Mouse (Mus musculus): ENCODE results near the gene Tbx6. TPM values are rescaled to one million over a fixed set of nuclear protein-coding genes. Genes with fewer than 3 reads are reported as not detected.

Tbx6 gene
- polyA plus RNA-seq, 1 experiment from 2014 or later = 0.60 TPM

- H3K27ac ChIP-seq (replicated peaks) = peak overlapping the region; percentile 97
Measured at GRCm38 (mm10) chr7:126758539-126758938, 22.7 kb upstream of the Tbx6 start.

GRCm38 (mm10) chr7:126759050-126759671 lies 22.1 kb upstream of the Tbx6 start, which contains the start of gene Mapk3:
Gene Mapk3, plus strand, starts transcription at chr7:126759601.
- WGBS = under 1% methylated on average over 37 of the region's 38 CpGs
- H3K27me3 ChIP-seq (replicated peaks; ENCODE audit: low read depth, poor library complexity, severe bottlenecking) = no peaks in the 10 kb centered on the region
- peaks cover 60% of the 10 kb centered on the region for H3K4me1 ChIP-seq

More at GRCm38 (mm10) chr7:126758539-126758938, 22.7 kb upstream of the Tbx6 start:
- 56% methylated on average over 7 of the region's 7 CpGs for WGBS
- Histone ChIP-seq H3K36me3 (replicated peaks) (peaks cover 24% of the 10 kb centered on the region), H3K4me1 (peaks cover 59% of the 10 kb centered on the region), H3K9me3 (no peaks in the 10 kb centered on the region), H3K27me3 (replicated peaks; ENCODE audit: low read depth, poor library complexity, severe bottlenecking) (no peaks in the 10 kb centered on the region), H3K4me3 (peak overlapping the region; percentile 91; the same call in 1 of the 2 replicates)
- DNase-seq (ENCODE audit: low spot score) = no peak

GRCm38 (mm10) chr7:126759672-126760390 lies 21.5 kb upstream of the Tbx6 start:
- H3K27ac ChIP-seq (replicated peaks) = peak overlapping the region; percentile 97
- H3K9me3 ChIP-seq = no peaks in the 10 kb centered on the region
- no peak for DNase-seq (ENCODE audit: low spot score)
- WGBS = under 1% methylated on average over 24 of the region's 24 CpGs
- peak overlapping the region; percentile 91 for H3K4me3 ChIP-seq
- peaks cover 37% of the 10 kb centered on the region for H3K36me3 ChIP-seq (replicated peaks)
- peaks cover 55% of the 10 kb centered on the region for H3K4me1 ChIP-seq
- no peaks in the 10 kb centered on the region for H3K27me3 ChIP-seq (replicated peaks; ENCODE audit: low read depth, poor library complexity, severe bottlenecking)

More at GRCm38 (mm10) chr7:126759050-126759671, 22.1 kb upstream of the Tbx6 start, which contains the start of gene Mapk3:
- H3K4me3 ChIP-seq = peak within 1 kb of the TSS; percentile 91
- DNase-seq (ENCODE audit: low spot score) = peak; percentile 94
- no peaks in the 10 kb centered on the region for H3K9me3 ChIP-seq
- peaks cover 30% of the 10 kb centered on the region for H3K36me3 ChIP-seq (replicated peaks)
- H3K27ac ChIP-seq (replicated peaks) = peak within 1 kb of the TSS; percentile 97

GRCm38 (mm10) chr7:126760391-126760802 lies 20.9 kb upstream of the Tbx6 start:
- WGBS = 20% methylated on average over 3 of the region's 3 CpGs
- Histone ChIP-seq H3K36me3 (replicated peaks) (peaks cover 43% of the 10 kb centered on the region), H3K9me3 (no peaks in the 10 kb centered on the region), H3K4me3 (peak overlapping the region; percentile 91), H3K27me3 (replicated peaks; ENCODE audit: low read depth, poor library complexity, severe bottlenecking) (no peaks in the 10 kb centered on the region), H3K27ac (replicated peaks) (peak overlapping the region; percentile 97), H3K4me1 (peaks cover 50% of the 10 kb centered on the region)
- peak; percentile 43 for DNase-seq (ENCODE audit: low spot score)

GRCm38 (mm10) chr7:126760956-126761355 lies 20.3 kb upstream of the Tbx6 start:
- 74% methylated on average over 4 of the region's 4 CpGs for WGBS
- Histone ChIP-seq H3K27ac (replicated peaks) (peak overlapping the region; percentile 97), H3K4me1 (peaks cover 50% of the 10 kb centered on the region), H3K9me3 (no peaks in the 10 kb centered on the region), H3K36me3 (replicated peaks) (peaks cover 48% of the 10 kb centered on the region), H3K27me3 (replicated peaks; ENCODE audit: low read depth, poor library complexity, severe bottlenecking) (no peaks in the 10 kb centered on the region), H3K4me3 (peak overlapping the region; percentile 91; the same call in 1 of the 2 replicates)
- no peak for DNase-seq (ENCODE audit: low spot score)

GRCm38 (mm10) chr7:126761529-126762067 lies 19.7 kb upstream of the Tbx6 start:
- H3K36me3 ChIP-seq (replicated peaks) = peaks cover 55% of the 10 kb centered on the region
- DNase-seq (ENCODE audit: low spot score) = no peak
- WGBS = 73% methylated on average over 6 of the region's 6 CpGs
- H3K27ac ChIP-seq (replicated peaks) = peak overlapping the region; percentile 97
- peaks cover 50% of the 10 kb centered on the region for H3K4me1 ChIP-seq
- H3K27me3 ChIP-seq (replicated peaks; ENCODE audit: low read depth, poor library complexity, severe bottlenecking) = no peaks in the 10 kb centered on the region
- no peaks in the 10 kb centered on the region for H3K9me3 ChIP-seq
- H3K4me3 ChIP-seq = peak overlapping the region; percentile 91; the same call in 1 of the 2 replicates

- 65% methylated on average over 17 of the region's 17 CpGs for WGBS
- Histone ChIP-seq H3K9me3 (no peaks in the 10 kb centered on the region), H3K4me3 (peak overlapping the region; percentile 21; the same call in 1 of the 2 replicates), H3K27me3 (replicated peaks; ENCODE audit: low read depth, poor library complexity, severe bottlenecking) (no peaks in the 10 kb centered on the region), H3K4me1 (peaks cover 50% of the 10 kb centered on the region), H3K27ac (replicated peaks) (peak overlapping the region; percentile 49; the same call in 1 of the 2 replicates), H3K36me3 (replicated peaks) (peaks cover 64% of the 10 kb centered on the region)
- DNase-seq (ENCODE audit: low spot score) = no peak
Measured at GRCm38 (mm10) chr7:126762471-126763008, 18.7 kb upstream of the Tbx6 start.

GRCm38 (mm10) chr7:126765540-126765939 lies 15.7 kb upstream of the Tbx6 start:
- WGBS = 91% methylated on average over 9 of the region's 9 CpGs
- no peak for DNase-seq (ENCODE audit: low spot score)
- H3K4me3 ChIP-seq = no peak overlapping the region
- H3K4me1 ChIP-seq = peaks cover 29% of the 10 kb centered on the region
- no peaks in the 10 kb centered on the region for H3K27me3 ChIP-seq (replicated peaks; ENCODE audit: low read depth, poor library complexity, severe bottlenecking)
- peaks cover 94% of the 10 kb centered on the region for H3K36me3 ChIP-seq (replicated peaks)
- H3K9me3 ChIP-seq = no peaks in the 10 kb centered on the region
- no peak overlapping the region for H3K27ac ChIP-seq (replicated peaks)

GRCm38 (mm10) chr7:126766201-126766600 lies 15.1 kb upstream of the Tbx6 start, which contains the start of gene Gdpd3:
Gene Gdpd3, plus strand, starts transcription at chr7:126766334.
- Histone ChIP-seq H3K27me3 (replicated peaks; ENCODE audit: low read depth, poor library complexity, severe bottlenecking) (no peaks in the 10 kb centered on the region), H3K27ac (replicated peaks) (no peak within 1 kb of the TSS), H3K4me3 (no peak within 1 kb of the TSS), H3K4me1 (peaks cover 23% of the 10 kb centered on the region), H3K9me3 (no peaks in the 10 kb centered on the region), H3K36me3 (replicated peaks) (peaks cover 97% of the 10 kb centered on the region)
- no peak for DNase-seq (ENCODE audit: low spot score)
- 92% methylated on average over 16 of the region's 16 CpGs for WGBS

GRCm38 (mm10) chr7:126767001-126767400 lies 14.3 kb upstream of the Tbx6 start:
- Histone ChIP-seq H3K4me3 (no peak overlapping the region), H3K27me3 (replicated peaks; ENCODE audit: low read depth, poor library complexity, severe bottlenecking) (no peaks in the 10 kb centered on the region), H3K4me1 (peaks cover 15% of the 10 kb centered on the region), H3K9me3 (no peaks in the 10 kb centered on the region), H3K27ac (replicated peaks) (no peak overlapping the region), H3K36me3 (replicated peaks) (peaks cover 90% of the 10 kb centered on the region)
- 92% methylated on average over 8 of the region's 8 CpGs for WGBS
- DNase-seq (ENCODE audit: low spot score) = no peak

GRCm38 (mm10) chr7:126770784-126771183 lies 10.5 kb upstream of the Tbx6 start:
- Histone ChIP-seq H3K9me3 (no peaks in the 10 kb centered on the region), H3K27me3 (replicated peaks; ENCODE audit: low read depth, poor library complexity, severe bottlenecking) (no peaks in the 10 kb centered on the region), H3K4me1 (peaks cover 14% of the 10 kb centered on the region), H3K4me3 (no peak overlapping the region), H3K36me3 (replicated peaks) (peaks cover 72% of the 10 kb centered on the region), H3K27ac (replicated peaks) (no peak overlapping the region)
- no peak for DNase-seq (ENCODE audit: low spot score)
- WGBS = 92% methylated on average over 12 of the region's 12 CpGs

- Histone ChIP-seq H3K27ac (replicated peaks) (no peak overlapping the region), H3K4me3 (no peak overlapping the region), H3K9me3 (no peaks in the 10 kb centered on the region), H3K36me3 (replicated peaks) (peaks cover 47% of the 10 kb centered on the region), H3K27me3 (replicated peaks; ENCODE audit: low read depth, poor library complexity, severe bottlenecking) (no peaks in the 10 kb centered on the region), H3K4me1 (peaks cover 38% of the 10 kb centered on the region)
- 89% methylated on average over 2 of the region's 2 CpGs for WGBS
- no peak for DNase-seq (ENCODE audit: low spot score)
Measured at GRCm38 (mm10) chr7:126773351-126773750, 7.9 kb upstream of the Tbx6 start.
